Mouse (Mus musculus) forebrain, embryonic 14.5 days (tissue): ENCODE data around the gene Ift46. TPM values are rescaled to one million over a fixed set of nuclear protein-coding genes. Genes with fewer than 3 reads are reported as not detected.
A peak's percentile ranks its signal among the peaks of the same experiment; 100 is the strongest.

ENCODE experiments used
- ATAC-seq: fragments of 200-750 bp; cut with Nextera tagmentation; 2 replicates; pipeline ENCODE4 v1.8.0; 2017; ENCODE audit warnings: mild to moderate bottlenecking, moderate library complexity
- DNase-seq: peaks from one replicate; pipeline ENCODE4 v3.0.0-alpha.2; 2015; ENCODE audit warnings: low spot score
- H3K27ac ChIP-seq: fragments of 300-500 bp; sonication (generic); 2 replicates; pipeline ENCODE4 v1.5.1; 2014; ENCODE audit warnings: low read depth, mild to moderate bottlenecking, control low read depth, low read length, moderate library complexity
- H3K27me3 ChIP-seq: fragments of 300-500 bp; sonication (generic); replicated peaks from 2 replicates; pipeline ENCODE4 v1.6.1; 2014; ENCODE audit warnings: low read length, control low read depth, mixed read lengths; ENCODE audit not compliant: control insufficient read depth, insufficient read depth
- H3K36me3 ChIP-seq: fragments of 300-500 bp; sonication (generic); 2 replicates; pipeline ENCODE4 v1.6.1; 2014; ENCODE audit warnings: low read length, control low read depth; ENCODE audit not compliant: control insufficient read depth, insufficient read depth
- H3K4me1 ChIP-seq: fragments of 300-500 bp; sonication (generic); 2 replicates; pipeline ENCODE4 v1.6.1; 2014; ENCODE audit warnings: antibody characterized with exemption, low read length, control low read depth; ENCODE audit not compliant: control insufficient read depth, insufficient read depth
- H3K4me2 ChIP-seq: fragments of 300-500 bp; sonication (generic); 2 replicates; pipeline ENCODE4 v1.6.1; 2014; ENCODE audit warnings: mild to moderate bottlenecking, control low read depth, low read length
- H3K4me3 ChIP-seq: fragments of 300-500 bp; sonication (generic); 2 replicates; pipeline ENCODE4 v1.5.1; 2014; ENCODE audit warnings: low read depth, low read length, control low read depth
- H3K9ac ChIP-seq: fragments of 300-500 bp; sonication (generic); 2 replicates; pipeline ENCODE4 v1.6.1; 2014; ENCODE audit warnings: mild to moderate bottlenecking, low read length, control low read depth, moderate library complexity
- H3K9me3 ChIP-seq: fragments of 300-500 bp; sonication (generic); replicated peaks from 2 replicates; pipeline ENCODE4 v1.6.1; 2016; ENCODE audit warnings: low read length, control low read depth, mixed read lengths; ENCODE audit not compliant: control insufficient read depth
- WGBS: fragments of 180-500 bp; shearing (Covaris S2); extraction: QIAGEN DNeasy Blood & Tissue Kit; methylation state at CpG from one replicate; pipeline ENCODE4 v1.1.7; 2014; 5-methylcytosine and 5-hydroxymethylcytosine counted together
- polyA plus RNA-seq: library from polyadenylated mRNA; unstranded; fragments of >200 nt; fragmentation: Nextera tagmentation; extraction: Ambion mirVana; gene quantifications from 2 replicates; pipeline ENCODE4 v1.2.1, GENCODE M21; 2014

Ift46 gene
- polyA plus RNA-seq, 1 experiment from 2014 or later = 178 TPM

DNA sequence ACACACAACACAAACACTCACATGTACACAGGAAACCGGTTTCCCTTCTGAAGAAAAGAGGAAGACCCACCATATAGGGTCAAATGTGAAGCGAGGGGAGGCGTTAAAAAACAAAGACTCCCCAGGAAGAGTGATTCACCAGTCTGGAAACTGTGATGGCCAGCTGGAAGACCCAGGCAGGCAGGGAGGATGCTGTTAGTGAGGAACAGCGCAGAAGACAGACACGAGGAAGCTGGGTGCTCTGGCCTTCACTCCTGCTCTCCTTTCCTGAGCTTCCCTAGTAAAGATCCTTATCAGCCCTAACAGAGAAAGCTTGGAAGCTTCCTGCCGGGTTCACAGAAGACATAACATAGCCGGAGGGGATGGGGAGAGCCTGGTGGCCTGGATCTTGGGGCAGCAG, 44.7 kb upstream of the Ift46 start:
- no peak overlapping the region for H3K9ac ChIP-seq
- WGBS = 61% methylated on average over 7 of the region's 7 CpGs

DNA sequence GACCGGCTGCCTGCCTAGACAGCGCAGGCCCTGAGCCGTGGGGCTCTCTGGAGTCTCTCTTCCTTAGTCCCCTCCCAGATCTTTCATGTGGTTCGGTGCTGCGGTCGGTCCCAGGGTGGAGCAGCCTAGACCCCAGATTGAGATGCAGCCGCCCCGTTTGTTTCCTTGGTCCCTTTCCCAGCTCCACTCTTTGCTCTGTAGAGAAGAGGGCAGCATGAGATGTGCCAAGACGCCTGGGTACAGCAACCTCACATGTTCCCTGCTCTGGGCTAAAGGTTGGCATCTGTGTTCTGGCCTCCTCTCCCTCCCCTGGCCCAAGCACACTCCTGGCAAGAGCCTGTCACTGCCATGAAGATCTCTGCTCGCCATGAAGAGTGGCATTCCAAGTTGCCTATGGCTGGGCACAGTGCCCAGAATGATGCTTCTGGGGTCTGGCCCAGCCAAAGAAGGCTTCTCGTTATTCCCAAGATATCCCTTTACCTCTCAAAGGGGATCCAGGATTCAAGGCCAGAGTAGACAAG, 44.1 kb upstream of the Ift46 start:
- Histone ChIP-seq H3K9me3 (no peaks in the 10 kb centered on the region), H3K36me3 (no peaks in the 10 kb centered on the region), H3K4me1 (peaks cover 48% of the 10 kb centered on the region), H3K4me3 (no peak overlapping the region), H3K9ac (no peak overlapping the region), H3K4me2 (no peak overlapping the region), H3K27ac (peak overlapping the region; percentile 70), H3K27me3 (no peaks in the 10 kb centered on the region)
- no peak for ATAC-seq
- WGBS = 59% methylated on average over 11 of the region's 11 CpGs
- peak; percentile 60 for DNase-seq

More for the DNA sequence above, 44.7 kb upstream of the Ift46 start:
- Histone ChIP-seq H3K4me2 (no peak overlapping the region), H3K27ac (peak overlapping the region; percentile 70), H3K36me3 (0 out of 2 replicates have a peak, but pooled peaks cover 2% of the 10 kb centered on the region), H3K4me3 (no peak overlapping the region), H3K4me1 (peaks cover 51% of the 10 kb centered on the region), H3K9me3 (no peaks in the 10 kb centered on the region), H3K27me3 (no peaks in the 10 kb centered on the region)
- no peak for DNase-seq
- ATAC-seq = no peak

DNA sequence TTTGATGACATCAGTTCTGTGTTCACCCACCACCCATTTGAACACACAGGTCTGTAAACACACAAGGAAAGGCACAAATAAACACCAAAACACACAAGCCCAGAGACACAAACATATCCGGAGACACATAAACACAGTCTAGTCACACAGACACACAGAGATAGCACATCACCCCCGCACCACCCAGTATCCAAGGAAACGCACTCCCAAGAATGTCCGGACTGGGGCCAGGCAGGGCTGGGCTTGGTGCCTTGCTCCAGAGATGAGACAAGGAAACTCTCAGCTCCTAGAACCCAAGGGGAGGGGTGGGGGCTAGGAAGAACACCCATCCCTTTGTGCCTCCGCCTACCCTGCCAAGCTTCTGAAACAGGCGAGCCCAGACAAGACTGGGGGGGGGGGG, 43.5 kb upstream of the Ift46 start:
- ATAC-seq (no peak), DNase-seq (peak; percentile 53)
- no peaks in the 10 kb centered on the region for H3K36me3 ChIP-seq
- H3K27me3 ChIP-seq = no peaks in the 10 kb centered on the region
- no peaks in the 10 kb centered on the region for H3K9me3 ChIP-seq
- H3K4me1 ChIP-seq = peaks cover 46% of the 10 kb centered on the region
- WGBS = 58% methylated on average over 6 of the region's 6 CpGs
- H3K4me2 ChIP-seq = no peak overlapping the region
- H3K9ac ChIP-seq = no peak overlapping the region
- no peak overlapping the region for H3K4me3 ChIP-seq
- peak overlapping the region; percentile 70 for H3K27ac ChIP-seq

DNA sequence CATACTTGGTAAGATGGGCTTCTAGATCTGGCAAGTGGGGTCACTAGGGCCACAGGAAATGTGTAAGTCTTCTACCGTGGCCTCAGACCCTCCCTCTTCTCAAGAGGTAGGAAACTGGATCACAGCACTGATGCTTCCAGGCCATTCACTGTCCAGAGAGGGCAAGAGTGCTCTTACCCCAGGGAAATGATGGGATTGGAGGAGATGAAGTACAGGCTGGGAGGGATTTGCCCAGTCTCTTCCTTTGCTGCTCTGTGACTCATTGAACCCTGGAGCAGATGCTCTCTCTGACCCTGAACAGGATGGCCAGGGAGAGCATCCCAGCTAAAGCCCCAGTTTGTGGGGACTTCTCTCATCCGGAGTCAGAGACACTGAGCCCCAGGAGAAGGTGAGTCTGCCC, 43.0 kb upstream of the Ift46 start:
- no peaks in the 10 kb centered on the region for H3K36me3 ChIP-seq
- no peak for ATAC-seq
- H3K4me3 ChIP-seq = no peak overlapping the region
- WGBS = 60% methylated on average over 2 of the region's 2 CpGs
- H3K9ac ChIP-seq = no peak overlapping the region
- no peaks in the 10 kb centered on the region for H3K9me3 ChIP-seq
- peaks cover 42% of the 10 kb centered on the region for H3K4me1 ChIP-seq
- DNase-seq = no peak
- H3K4me2 ChIP-seq = no peak overlapping the region
- H3K27ac ChIP-seq = peak overlapping the region; percentile 70
- H3K27me3 ChIP-seq = no peaks in the 10 kb centered on the region

DNA sequence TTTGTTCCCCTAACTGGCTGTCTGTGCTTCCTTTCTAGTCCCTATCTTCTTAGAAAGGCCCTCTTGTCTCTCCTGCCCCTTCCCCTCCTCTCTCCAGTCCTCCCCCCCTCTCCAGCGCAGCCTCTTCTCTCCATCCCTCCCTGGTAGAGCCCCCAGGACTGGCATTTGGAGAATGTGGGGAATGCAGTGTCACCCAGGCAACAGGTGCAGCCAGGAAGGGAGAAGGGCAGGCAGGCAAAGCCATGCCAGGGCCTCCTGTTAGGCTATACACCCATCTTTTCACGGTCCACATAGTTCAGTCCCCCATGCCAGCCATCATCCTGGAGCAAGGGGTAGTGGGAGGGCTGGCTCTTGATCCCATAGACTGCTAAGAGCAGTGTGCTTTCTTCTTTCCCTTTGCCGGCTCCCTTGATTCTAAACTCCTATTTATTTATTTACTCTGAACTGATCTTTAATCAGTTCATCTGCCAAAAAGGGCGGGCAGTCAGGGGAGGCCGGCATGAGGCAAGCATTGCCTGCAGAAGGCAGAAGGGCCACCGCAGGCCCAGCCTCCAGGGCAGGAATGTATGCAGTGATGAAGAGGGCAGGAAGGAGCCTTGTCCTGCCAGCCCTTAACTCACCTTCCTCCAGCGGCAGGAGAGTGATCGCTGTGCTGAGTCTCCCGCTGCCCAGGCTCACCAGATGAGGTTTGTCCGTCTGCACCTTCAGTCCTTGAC, 41.1 kb upstream of the Ift46 start:
- H3K4me2 ChIP-seq = no peak overlapping the region
- DNase-seq (no peak), ATAC-seq (no peak)
- no peaks in the 10 kb centered on the region for H3K27me3 ChIP-seq
- no peak overlapping the region for H3K4me3 ChIP-seq
- H3K4me1 ChIP-seq = peaks cover 32% of the 10 kb centered on the region
- no peak overlapping the region for H3K9ac ChIP-seq
- WGBS = 39% methylated on average over 10 of the region's 10 CpGs
- no peak overlapping the region for H3K27ac ChIP-seq
- no peaks in the 10 kb centered on the region for H3K36me3 ChIP-seq
- no peaks in the 10 kb centered on the region for H3K9me3 ChIP-seq

DNA sequence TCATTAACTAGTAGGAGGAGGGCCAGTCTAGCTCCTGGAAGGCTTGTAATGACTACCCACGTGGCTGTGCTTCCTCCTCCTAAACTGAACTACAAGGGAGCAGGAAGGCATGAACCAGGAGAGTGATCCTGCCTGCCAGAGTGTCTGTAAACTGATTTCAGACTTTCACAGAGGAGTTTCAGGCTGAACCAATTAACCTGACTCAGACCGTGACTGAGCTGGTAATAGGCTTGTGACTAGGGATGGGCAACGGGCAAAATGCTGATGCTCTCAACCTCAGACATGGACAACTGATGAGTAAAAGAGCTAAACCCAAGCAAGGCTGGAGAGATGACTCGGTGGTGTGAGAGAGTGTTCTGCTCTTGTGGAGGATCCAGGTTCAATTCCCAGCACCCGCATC, 40.3 kb upstream of the Ift46 start:
- H3K27ac ChIP-seq = no peak overlapping the region
- no peak for ATAC-seq

DNA sequence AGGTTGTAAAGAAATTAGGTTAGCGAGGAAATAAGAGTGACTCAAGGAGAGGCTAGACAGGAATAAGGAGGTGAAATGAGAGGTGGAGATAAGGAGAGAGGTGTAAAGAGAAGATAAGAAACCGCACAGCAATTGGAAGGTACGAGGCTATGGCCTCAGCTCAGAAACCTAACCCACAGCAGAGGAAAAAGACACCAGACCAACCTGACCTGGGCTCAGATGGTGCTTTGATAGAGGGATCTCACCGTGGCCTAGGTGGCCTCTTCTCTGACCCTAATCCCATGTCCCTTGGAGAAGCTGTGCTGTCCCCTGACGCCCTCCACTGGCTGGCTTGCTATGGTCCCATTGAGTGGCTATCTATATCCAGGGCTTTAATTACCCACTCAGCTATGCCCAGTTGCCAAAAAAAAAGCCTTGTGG, 35.6 kb upstream of the Ift46 start:
- Histone ChIP-seq H3K9me3 (no peaks in the 10 kb centered on the region), H3K27ac (no peak overlapping the region), H3K4me3 (no peak overlapping the region), H3K4me1 (peaks cover 17% of the 10 kb centered on the region), H3K9ac (no peak overlapping the region), H3K27me3 (no peaks in the 10 kb centered on the region; the same call in 1 of the 2 replicates), H3K4me2 (no peak overlapping the region), H3K36me3 (no peaks in the 10 kb centered on the region)
- ATAC-seq (no peak), DNase-seq (no peak)
- WGBS = 78% methylated on average over 5 of the region's 5 CpGs

More for the DNA sequence above, 40.3 kb upstream of the Ift46 start:
- no peak for DNase-seq
- no peaks in the 10 kb centered on the region for H3K36me3 ChIP-seq
- no peak overlapping the region for H3K4me2 ChIP-seq
- no peaks in the 10 kb centered on the region for H3K27me3 ChIP-seq
- no peak overlapping the region for H3K9ac ChIP-seq
- no peaks in the 10 kb centered on the region for H3K9me3 ChIP-seq
- WGBS = 55% methylated on average over 5 of the region's 5 CpGs
- H3K4me1 ChIP-seq = peaks cover 32% of the 10 kb centered on the region
- no peak overlapping the region for H3K4me3 ChIP-seq

DNA sequence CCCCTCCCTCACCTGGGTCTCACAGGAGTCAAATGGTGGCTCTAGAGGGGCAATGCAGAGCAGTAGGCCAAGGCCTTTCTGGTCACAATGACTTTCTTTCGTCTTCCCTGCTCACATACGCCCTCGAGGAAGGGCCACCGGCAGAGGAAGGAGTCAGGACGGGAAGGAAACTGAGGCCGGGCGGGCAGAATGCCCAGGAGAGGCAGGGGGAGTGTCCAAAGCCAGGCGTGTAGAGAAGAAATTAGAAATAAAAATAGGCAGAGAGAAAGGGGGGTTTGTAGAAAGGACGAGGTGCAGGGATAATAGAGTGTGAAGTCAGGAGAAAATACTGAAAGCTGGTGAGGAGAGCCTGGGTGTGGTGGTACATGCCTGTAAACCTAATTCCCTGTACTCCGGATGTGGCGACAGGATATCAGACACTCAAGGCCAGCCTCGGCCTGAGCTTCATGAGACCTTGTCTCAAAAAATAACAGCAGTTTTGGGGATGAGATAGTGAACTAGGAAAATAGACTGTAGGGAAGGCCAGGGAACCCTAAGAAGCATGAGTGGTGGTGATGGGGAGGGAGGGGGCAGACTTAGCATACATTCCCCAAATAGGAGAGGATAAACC, 34.7 kb upstream of the Ift46 start:
- peak overlapping the region; percentile 71 for H3K9ac ChIP-seq
- H3K9me3 ChIP-seq = no peaks in the 10 kb centered on the region
- WGBS = 56% methylated on average over 12 of the region's 12 CpGs
- peaks cover 15% of the 10 kb centered on the region for H3K4me1 ChIP-seq
- H3K36me3 ChIP-seq = no peaks in the 10 kb centered on the region
- H3K4me2 ChIP-seq = peak overlapping the region; percentile 99
- H3K27ac ChIP-seq = 0 out of 2 replicates have a peak overlapping the region, but pooled peaks have one; percentile 7
- ATAC-seq (no peak), DNase-seq (no peak)
- 0 out of 2 replicates have a peak overlapping the region, but pooled peaks have one; percentile 55 for H3K4me3 ChIP-seq
- H3K27me3 ChIP-seq = no peaks in the 10 kb centered on the region; the same call in 1 of the 2 replicates
